Mouse (Mus musculus) embryo, embryonic 11.5 days (tissue): ENCODE measurements around the gene Mmgt1.
A peak's percentile ranks its signal among the peaks of the same experiment; 100 is the strongest.

Experiments
- DNase-seq: peaks from one replicate; pipeline ENCODE4 v3.0.0-alpha.2; 2012; ENCODE audit warnings: low read depth, low spot score

Gene Mmgt1

DNA sequence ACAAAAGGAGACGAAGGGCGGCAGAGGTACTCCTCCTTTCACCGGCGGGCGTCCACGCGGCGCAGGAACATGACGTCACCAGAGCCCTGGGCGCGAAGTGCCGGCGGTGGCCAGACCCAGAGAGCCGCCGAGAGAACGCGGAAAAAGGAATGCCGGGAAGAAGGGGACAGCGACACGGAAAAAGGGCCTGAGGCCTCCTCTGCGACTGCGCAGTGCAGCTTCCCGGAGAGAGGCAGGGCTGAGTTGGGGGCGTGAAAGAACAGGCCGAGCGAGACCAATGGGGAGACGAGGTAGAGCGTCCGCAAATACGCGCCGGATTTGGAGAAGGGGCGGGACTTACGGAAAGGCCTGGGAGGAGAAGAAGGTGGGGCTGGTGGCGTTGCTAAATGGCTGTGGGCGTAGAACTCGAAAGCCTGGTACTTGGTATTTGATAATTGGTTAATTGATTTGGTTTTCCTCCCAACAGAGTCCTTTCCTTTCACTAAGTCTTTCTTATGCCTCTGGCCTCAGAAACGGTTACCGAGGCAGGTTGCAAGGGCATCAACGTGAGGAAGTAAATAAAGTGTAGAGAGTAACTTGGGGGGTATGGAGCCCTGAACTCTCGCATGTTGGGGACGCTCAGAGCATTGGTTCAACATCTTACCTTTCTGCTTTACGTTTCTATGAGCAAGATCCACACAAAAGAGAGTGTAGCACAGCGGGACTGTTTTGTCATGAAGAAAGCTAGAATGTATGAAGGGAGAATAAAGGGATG lies at the start of gene Mmgt1:
Gene Mmgt1 (minus strand): TSS at position 183 of the 754 bp plus-strand sequence.
- peak; percentile 87 for DNase-seq

DNA sequence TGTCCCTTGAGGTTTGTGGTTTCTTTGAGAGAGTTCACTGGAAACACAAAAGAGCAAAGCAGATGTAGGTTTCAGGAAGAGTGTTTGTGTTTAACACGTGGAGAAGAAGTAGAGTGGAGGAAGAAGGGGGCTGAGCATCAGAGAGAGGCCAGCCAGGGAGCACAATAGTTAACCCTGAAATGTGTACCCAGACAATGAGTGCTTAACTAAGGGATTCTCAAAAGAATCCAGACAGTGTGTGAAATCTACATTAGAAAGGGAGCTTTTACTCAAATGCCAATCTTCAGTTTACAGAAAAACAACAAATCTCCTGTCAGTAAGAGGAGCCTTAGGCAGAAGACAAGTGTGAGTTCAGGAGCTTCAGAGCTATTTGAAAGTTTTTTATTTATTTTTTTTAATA lies 42.2 kb upstream of the Mmgt1 start:
- no peak for DNase-seq

DNA sequence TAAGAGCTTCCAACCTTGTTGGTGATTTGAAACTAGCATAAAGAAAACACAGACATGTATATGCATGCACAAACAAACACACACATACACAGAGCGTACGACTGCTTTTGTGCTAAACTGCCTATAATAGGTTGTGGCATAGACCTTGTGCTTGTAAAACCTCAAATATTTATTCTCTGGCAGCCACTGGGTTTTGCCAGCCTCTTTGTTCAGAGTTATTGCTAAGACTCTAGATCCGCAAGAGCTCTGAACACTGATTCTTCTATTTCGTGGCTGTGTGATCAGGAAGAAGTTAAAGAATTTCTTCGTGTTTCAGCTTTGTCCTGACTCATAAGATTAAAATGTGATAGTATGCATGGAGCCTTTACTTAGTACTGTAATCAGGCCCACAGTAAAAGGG lies 38.3 kb upstream of the Mmgt1 start:
- DNase-seq: no peak

DNA sequence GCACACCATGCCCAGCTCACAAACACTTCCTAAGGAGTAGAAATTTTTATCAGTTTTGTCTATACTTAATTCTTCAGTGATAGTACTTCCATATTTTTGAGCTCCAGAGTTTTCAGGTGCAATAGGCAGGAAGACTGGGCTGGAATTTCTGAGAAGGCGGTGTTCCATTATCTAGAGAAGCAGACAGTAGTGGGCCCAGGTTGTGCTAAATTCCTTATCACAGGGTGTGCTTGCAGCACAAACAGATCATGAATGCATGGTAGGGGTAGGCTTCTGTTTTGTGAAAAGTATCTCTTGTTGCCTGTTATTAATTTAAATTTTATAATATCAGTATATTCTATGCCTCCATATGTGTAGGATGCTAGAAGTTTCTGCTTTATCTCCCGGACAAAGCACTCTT lies 17.4 kb upstream of the Mmgt1 start:
- DNase-seq: no peak

DNA sequence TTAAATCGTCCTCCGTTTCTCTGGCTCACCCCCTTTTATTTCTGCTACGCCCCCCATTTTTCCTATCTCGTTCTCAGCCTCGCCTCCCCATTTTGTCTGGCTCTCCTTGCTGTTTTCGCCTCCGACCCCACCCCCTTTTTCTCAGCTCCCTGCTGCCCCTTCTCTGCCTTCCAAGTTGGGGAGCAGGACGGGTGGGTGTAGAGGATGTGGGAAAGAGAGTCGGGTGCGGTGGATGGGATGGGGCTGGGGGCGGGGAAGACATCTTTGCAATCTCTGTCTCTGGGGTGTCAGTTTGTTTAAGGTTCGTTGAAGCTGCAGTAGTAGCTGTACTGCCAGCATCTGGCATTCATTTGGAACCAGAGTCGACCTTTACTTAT lies 12.4 kb upstream of the Mmgt1 start:
- peak; percentile 0 for DNase-seq

DNA sequence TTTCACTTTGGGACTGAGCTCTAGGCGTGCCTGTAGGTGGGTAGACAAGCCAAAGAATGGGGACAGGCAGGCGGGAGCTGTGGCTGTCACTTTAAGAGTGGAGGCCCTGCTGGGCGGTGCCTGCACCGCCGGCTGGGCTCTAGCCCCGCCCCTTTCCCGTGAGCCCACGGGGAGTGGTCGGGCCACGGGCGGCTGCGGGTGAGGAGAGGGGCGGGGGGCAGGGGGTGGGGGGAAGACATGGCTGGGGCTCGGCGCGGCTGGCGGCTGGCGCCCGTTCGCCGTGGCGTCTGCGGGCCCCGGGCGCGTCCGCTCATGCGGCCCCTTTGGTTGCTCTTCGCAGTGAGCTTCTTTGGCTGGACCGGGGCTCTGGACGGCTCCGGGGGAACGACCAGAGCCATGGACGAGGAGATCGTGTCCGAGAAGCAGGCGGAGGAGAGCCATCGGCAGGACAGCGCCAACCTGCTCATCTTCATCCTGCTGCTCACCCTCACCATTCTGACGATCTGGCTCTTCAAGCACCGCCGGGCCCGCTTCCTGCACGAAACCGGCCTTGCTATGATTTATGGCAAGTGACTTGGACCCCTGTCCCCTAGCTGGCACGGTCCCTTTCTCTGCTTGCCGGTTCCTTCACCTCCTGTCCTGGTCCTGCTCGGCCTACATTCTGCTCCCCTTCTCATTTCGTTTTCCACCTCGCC lies 11.9 kb upstream of the Mmgt1 start, which contains the start of gene Slc9a6:
Gene Slc9a6 (plus strand): TSS at position 135 of the 695 bp plus-strand sequence.
- DNase-seq: peak; percentile 62

DNA sequence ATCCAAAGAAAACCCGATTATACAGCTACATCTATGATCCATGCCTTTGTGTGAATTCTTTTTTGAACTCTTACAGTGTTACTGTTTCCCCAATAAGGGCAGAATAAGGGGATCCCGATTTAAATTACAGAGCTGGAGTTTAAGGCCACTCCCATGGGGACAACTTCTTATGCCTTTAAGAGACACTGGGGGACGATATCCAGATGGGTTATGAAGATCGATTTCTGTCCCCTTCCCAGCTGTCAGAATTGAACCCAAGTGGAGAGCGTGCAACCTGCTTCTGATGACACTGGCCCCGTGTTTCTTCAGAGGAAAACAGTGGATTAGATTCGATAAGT lies 11.4 kb upstream of the Mmgt1 start:
- DNase-seq: no peak

DNA sequence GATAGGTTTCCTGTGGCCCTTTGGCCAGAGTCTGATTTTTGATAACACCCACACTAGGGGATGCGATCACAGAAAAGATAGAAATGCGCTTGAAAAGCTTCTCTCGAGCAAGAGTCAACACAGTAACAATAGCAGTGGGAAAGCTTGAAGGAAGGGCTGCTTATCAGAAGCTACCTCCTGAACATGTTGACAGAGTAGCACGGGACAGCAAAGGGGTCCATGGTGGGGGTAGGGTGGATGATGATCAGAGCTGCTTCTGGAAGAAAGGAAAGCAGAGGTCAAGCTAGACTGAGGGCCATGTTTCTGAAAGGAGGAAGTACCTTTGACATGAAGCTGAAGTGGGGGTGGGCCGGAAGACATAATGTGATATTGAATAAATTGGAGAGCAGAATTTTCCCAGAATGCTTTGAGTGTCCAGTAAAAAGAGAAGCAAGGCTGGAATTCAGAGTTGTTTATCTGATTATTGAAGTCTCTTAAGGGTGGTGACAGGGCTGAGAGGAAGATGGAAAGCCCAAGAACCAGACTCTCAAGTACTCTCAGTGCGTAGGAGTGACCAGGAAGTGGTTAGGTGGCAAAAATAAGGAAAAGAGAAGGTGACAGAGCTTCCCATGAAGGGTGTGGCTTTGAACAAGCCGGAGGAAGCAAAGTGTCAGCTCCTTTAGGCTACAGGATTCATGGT lies 9.3 kb upstream of the Mmgt1 start:
- no peak for DNase-seq

DNA sequence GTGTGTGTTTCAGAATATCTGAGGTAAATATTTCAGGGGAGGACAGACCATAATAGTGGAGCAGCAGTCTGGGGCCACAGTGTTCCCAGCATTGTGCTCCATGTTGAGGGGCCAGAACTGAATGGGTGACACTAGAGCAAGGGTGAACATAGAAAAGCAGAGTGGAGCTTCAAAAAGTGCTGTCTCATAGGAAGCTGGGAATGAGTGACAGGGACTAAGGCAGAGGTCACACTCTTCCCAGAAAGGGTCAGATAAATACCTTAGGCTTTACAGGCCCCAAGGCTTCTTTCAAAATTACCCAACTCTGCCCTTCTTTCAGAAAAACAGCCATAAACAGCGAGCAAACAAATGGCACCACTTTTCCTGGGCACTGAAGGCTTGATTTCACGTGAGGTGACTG lies 8.7 kb upstream of the Mmgt1 start:
- no peak for DNase-seq

DNA sequence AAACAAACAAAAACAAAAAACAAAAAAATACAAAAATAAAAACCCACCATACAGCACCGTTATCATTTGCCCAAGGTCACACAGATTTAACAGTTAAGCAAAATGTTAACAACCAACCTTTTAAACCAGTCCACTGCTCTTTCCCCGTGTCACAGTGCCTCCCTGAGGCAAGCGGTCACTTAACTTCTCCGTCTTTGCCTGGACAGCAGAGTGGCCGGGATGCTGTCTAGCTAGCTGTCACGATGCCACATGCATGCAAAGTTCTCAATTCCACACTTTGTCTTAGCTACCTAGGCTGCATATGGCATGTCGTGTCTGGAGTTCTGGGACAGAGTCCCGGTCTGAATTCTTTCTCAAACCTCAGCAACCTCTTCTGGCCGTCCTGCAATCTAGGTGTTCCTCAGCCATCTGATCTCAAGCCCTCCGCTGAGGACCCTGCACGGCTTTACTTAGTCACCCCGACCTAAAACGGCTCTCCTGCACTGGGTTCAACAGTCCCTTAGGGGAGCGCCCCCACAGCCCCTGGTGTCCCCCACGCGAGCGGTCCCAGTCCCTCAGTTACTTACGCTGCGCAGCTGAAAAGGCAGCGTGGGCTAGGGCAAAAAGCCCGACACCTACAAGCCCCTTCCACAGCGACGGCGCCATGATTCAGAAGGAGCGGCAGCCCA lies 516 bp downstream of the Mmgt1 start:
- peak; percentile 4 for DNase-seq

DNA sequence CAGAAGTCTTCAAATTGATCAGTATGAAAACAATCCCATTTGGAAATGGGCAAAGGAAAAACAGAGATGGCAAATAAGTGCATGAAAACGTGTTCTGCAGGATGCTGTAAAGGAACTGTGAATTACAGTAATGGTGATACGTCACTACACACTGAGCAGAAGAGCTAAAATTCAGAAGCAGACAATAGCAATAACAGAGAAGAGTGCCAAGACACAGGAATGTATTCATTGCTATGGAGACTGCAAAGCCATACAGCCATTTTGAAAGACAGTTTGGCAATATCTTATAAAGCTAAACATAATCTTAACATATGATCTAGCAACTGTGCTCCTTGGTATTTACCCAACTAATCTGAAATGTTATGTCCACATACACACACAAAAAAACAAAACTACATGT lies 19.7 kb downstream of the Mmgt1 start:
- no peak for DNase-seq

DNA sequence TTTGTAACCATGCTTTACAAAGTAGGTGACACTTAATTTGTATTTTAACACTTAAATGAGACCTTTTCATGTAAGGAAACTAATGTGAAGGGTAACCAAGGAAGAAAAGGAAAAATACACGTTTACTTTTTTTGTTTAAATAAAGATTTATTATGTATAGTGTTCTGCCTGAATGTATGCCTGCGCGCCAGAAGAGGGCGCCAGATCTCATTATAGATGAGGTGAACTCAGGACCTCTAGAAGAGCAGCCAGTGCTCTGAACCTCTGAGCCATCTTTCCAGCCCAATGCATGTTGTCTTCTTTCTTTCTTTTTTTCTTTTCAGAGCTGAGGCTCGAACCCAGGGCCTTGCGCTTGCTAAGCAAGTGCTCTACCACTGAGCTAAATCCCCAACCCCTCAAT lies 25.4 kb downstream of the Mmgt1 start:
- no peak for DNase-seq

DNA sequence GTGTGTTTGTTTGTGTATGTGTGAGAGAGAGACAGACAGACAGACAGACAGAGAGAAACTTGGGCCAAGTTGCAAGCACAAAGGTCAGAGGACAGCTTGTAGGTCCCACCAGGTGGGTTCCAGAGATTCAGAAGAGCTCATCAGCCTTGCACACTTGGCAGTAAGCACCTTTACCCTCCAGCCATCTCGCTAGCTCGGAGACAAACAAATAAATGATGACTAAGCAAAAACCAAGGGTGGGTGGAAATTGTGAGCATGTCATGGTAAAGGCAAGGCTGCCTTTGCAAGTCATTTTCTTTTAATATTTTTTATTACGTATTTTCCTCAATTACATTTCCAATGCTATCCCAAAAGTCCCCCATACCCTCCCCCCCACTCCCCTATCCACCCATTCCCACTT lies 44.3 kb downstream of the Mmgt1 start:
- DNase-seq: no peak

DNA sequence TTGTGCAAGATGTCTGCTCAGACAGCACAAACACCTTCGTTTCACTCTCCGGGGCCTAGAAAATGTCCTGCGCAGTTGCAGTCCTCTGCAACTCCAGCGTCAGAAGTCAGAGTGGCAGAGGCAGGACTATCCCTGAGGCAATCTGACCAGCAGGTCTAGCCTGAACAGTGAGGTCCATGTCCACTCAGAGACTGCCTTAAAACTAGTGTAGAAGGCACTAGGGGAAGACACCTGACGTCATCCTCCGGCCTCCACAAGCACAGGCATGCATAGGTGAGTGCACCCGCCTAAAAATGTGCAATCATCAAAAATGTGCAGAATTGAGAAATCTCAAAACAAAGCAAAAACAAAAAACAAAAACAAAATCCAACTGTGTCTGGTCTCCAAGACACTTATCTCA lies 48.4 kb downstream of the Mmgt1 start, which contains the start of gene Gm648:
Gene Gm648 (minus strand): TSS at position 101 of the 400 bp plus-strand sequence.
- DNase-seq: no peak

DNA sequence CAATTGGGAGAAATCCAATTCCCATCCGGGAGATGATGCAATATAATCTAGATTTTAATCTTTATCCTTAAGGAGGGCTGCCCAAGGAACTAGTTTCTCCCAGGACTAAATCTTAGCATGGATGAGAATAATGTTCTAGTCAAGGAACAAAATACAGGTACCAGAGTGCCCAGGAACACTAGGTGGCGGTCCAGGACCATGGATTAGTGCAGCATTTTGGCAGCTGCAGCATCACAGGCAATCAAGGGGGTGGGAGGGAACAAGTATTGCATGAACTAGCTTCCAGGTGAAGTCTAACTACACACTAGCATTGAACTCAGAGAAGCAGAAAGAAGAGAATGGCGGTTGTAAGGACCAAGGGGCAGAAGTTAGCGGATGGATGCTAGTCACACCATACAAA lies 60.7 kb downstream of the Mmgt1 start:
- DNase-seq: peak; percentile 11
